Mouse (Mus musculus): ENCODE measurements around the gene Plek. TPM values are rescaled to one million over a fixed set of nuclear protein-coding genes. Genes with fewer than 3 reads are reported as not detected.
"Not testable (repeated sequence)": the region's sequence is repeated elsewhere in the genome, so short reads cannot be mapped to it uniquely, and the experiment has no call there.

Plek gene
- total RNA-seq (2021), result 1 to 10 TPM; 5.5 to 7.4 TPM
- long read RNA-seq, experiment 1, full-length matches to known transcripts, result 10 of 12 reads
- long read RNA-seq, experiment 1, partial matches to known transcripts, result 0 of 12 reads
- long read RNA-seq, experiment 1, other reads (novel, unspliced or antisense), result 2 of 12 reads
- long read RNA-seq, experiment 2, full-length matches to known transcripts, result 1 of 5 reads
- long read RNA-seq, experiment 2, partial matches to known transcripts, result 0 of 5 reads
- long read RNA-seq, experiment 2, other reads (novel, unspliced or antisense), result 4 of 5 reads

GRCm38 (mm10) chr11:17051545-17052475 lies at the start of gene Plek, which contains the start of gene Cnrip1:
Gene Plek, minus strand, starts transcription at chr11:17052381.
Gene Cnrip1, plus strand, starts transcription at chr11:17051586.
- peak; percentile 81 to 88 for DNase-seq (ENCODE audit: extremely low spot score in 1 of 2, low spot score in 2 of 2)
- H3K4me3 ChIP-seq, result peak within 1 kb of the TSS; percentile 75
- intact Hi-C loops (cut with DNase I), result loop anchor here (1.0 to 2.0 kb wide), 2 partner anchors 55 to 107 kb away; partner anchors contain the start of gene Ppp3r1
- peak within 1 kb of the TSS; percentile 95 for H3K27ac ChIP-seq
- no peak for TF ChIP-seq CTCF (IDR thresholded peaks at IDR 0.05)

- no peak for TF ChIP-seq CTCF (IDR thresholded peaks at IDR 0.05)
- intact Hi-C loops (cut with DNase I), result no loop called here
- H3K4me3 ChIP-seq, result no peak overlapping the region
- no peak overlapping the region for H3K27ac ChIP-seq
- DNase-seq (ENCODE audit: extremely low spot score in 1 of 2, low spot score in 2 of 2), result no peak
Measured at GRCm38 (mm10) chr11:17086106-17086505, 33.9 kb upstream of the Plek start.

GRCm38 (mm10) chr11:17083866-17084265 lies 31.7 kb upstream of the Plek start:
- Histone ChIP-seq H3K27ac (no peak overlapping the region), H3K4me3 (no peak overlapping the region)
- intact Hi-C loops (cut with DNase I), result loop anchor here (1.0 to 5.0 kb wide), 5 partner anchors 23 to 173 kb away; partner anchors contain the start of genes C1d and Pno1
- TF ChIP-seq CTCF (IDR thresholded peaks at IDR 0.05), result no peak
- DNase-seq (ENCODE audit: extremely low spot score in 1 of 2, low spot score in 2 of 2), result no peak

DNA sequence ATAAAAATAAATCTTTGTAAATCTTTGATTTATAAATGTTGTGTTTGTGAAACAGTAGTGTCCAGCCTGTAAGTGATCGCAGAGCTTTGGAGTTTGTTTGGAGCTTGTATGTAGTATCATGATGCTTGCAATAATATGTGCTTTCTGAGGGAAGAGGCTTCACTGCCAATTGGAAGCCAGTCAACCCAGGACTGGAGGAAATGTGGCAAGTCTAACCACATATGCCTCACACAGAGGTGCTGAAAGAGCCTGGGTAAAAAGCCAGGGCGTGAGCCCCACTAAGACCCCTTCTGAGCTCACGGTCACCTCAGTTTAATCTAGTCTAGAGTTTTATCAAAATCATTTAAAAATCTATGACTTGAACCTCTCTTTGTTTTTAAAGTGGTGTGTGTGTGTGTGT lies 31.3 kb upstream of the Plek start:
- H3K27ac ChIP-seq, result no peak overlapping the region
- no peak overlapping the region for H3K4me3 ChIP-seq
- no peak for TF ChIP-seq CTCF (IDR thresholded peaks at IDR 0.05)
- no peak for DNase-seq (ENCODE audit: extremely low spot score in 1 of 2, low spot score in 2 of 2)
- intact Hi-C loops (cut with DNase I), result loop anchor here (2.0 to 5.0 kb wide), 4 partner anchors 77 to 174 kb away; partner anchors contain the start of genes C1d and Pno1

- Histone ChIP-seq H3K4me3 (no peak overlapping the region), H3K27ac (no peak overlapping the region)
- DNase-seq (ENCODE audit: extremely low spot score in 1 of 2, low spot score in 2 of 2), result no peak
- TF ChIP-seq CTCF (IDR thresholded peaks at IDR 0.05), result peak; percentile 87
- intact Hi-C loops (cut with DNase I), result loop anchor here (2.0 to 5.0 kb wide), 4 partner anchors 78 to 174 kb away; partner anchors contain the start of genes C1d and Pno1
Measured at GRCm38 (mm10) chr11:17082953-17083352, 30.8 kb upstream of the Plek start.

GRCm38 (mm10) chr11:17082086-17082485 lies 29.9 kb upstream of the Plek start:
- no peak for TF ChIP-seq CTCF (IDR thresholded peaks at IDR 0.05)
- H3K4me3 ChIP-seq, result no peak overlapping the region
- intact Hi-C loops (cut with DNase I), result loop anchor here (2.0 to 5.0 kb wide), 4 partner anchors 79 to 175 kb away; partner anchors contain the start of genes C1d and Pno1
- H3K27ac ChIP-seq, result no peak overlapping the region
- no peak for DNase-seq (ENCODE audit: extremely low spot score in 1 of 2, low spot score in 2 of 2)

DNA sequence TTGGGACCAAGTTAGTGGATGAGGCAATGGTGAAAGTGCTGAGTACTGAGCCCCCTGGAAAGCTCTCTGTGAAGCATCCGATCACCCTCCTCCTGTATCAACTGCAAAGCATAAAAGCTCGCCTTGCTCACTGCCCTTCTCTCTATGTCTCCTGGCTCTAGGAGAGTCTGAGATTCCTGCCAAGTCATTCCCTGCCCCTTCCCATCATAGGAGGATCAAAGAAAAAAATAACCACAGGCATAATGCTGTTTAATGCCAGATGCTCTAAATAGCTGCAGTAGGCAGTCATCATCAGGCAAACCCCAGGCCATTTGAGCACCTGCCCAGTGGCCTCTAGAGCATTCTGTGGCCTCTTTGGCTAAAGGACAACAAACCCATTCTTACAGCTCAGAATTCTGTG lies 23.5 kb upstream of the Plek start:
- Histone ChIP-seq H3K4me3 (no peak overlapping the region), H3K27ac (no peak overlapping the region)
- TF ChIP-seq CTCF (IDR thresholded peaks at IDR 0.05), result no peak
- DNase-seq (ENCODE audit: extremely low spot score in 1 of 2, low spot score in 2 of 2), result no peak
- intact Hi-C loops (cut with DNase I), result no loop called here

GRCm38 (mm10) chr11:17069360-17069759 lies 17.2 kb upstream of the Plek start:
- intact Hi-C loops (cut with DNase I); H3K27ac ChIP-seq; H3K4me3 ChIP-seq; DNase-seq (ENCODE audit: extremely low spot score in 1 of 2, low spot score in 2 of 2): not testable (repeated sequence)

GRCm38 (mm10) chr11:17052476-17053049 lies 382 bp upstream of the Plek start:
- DNase-seq (ENCODE audit: extremely low spot score in 1 of 2, low spot score in 2 of 2), result peak in 1 of 2 experiments; percentile 30
- intact Hi-C loops (cut with DNase I), result loop anchor here (1.0 to 2.0 kb wide), 3 partner anchors 54 to 107 kb away; partner anchors contain the start of gene Ppp3r1
- no peak for TF ChIP-seq CTCF (IDR thresholded peaks at IDR 0.05)

GRCm38 (mm10) chr11:17045806-17046205 lies 6.4 kb downstream of the Plek start:
- H3K27ac ChIP-seq, result peak overlapping the region; percentile 70
- intact Hi-C loops (cut with DNase I), result loop anchor here (2.0 kb wide), 2 partner anchors 33 to 73 kb away; no protein-coding TSS in a partner anchor
- H3K4me3 ChIP-seq, result no peak overlapping the region
- DNase-seq (ENCODE audit: extremely low spot score in 1 of 2, low spot score in 2 of 2), result no peak
- no peak for TF ChIP-seq CTCF (IDR thresholded peaks at IDR 0.05)

More at GRCm38 (mm10) chr11:17052476-17053049, 382 bp upstream of the Plek start:
- Histone ChIP-seq H3K4me3 (peak overlapping the region; percentile 75), H3K27ac (peak overlapping the region; percentile 95)

GRCm38 (mm10) chr11:17023984-17024383 lies 28.2 kb downstream of the Plek start:
- DNase-seq (ENCODE audit: extremely low spot score in 1 of 2, low spot score in 2 of 2), result no peak
- TF ChIP-seq CTCF (IDR thresholded peaks at IDR 0.05), result no peak
- Histone ChIP-seq H3K4me3 (no peak overlapping the region), H3K27ac (no peak overlapping the region)
- intact Hi-C loops (cut with DNase I), result no loop called here

All from left cerebral cortex, adult 2 months (tissue).